Mouse (Mus musculus) sigmoid colon, adult 10 weeks (tissue): ENCODE measurements around the gene 4933421I07Rik. TPM values are rescaled to one million over a fixed set of nuclear protein-coding genes. Genes with fewer than 3 reads are reported as not detected.

Experiments
- polyA plus RNA-seq: library from polyadenylated mRNA; stranded (reverse); fragments of 350-450 nt; fragmentation: Illumina TruSeq; extraction: RNeasy Lipid Tissue Mini Kit (QIAGEN cat#74804); gene quantifications from one replicate; pipeline ENCODE4 v1.2.3, GENCODE M21; 2014; ENCODE audit warnings: low read depth, low replicate concordance

The 4933421I07Rik gene
- not detected for polyA plus RNA-seq

DNA sequence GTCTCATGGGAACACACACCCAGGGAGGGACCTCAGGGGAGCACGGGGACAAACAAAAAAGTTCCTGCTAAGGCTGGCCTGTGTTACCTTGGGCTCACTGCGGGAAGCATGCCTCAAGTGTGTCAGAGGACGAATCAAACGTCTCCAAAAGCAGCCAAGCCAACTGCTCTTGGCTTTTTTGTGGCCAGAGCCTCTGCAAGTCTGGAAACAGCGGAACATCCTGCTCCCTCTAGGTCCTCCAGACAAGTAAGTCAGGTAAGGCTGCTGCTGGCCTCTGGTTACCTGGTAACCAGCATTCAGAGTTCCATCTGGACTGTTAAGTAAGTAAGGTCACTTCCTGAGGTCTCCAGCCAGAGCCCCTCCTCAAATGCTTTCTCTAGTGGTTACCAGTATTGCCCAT lies at the start of gene 4933421I07Rik:
4933421I07Rik (minus strand) TSS at position 271 of the 400 bp plus-strand sequence.

Other genes with a start within 250 kb of the 4933421I07Rik start
- not detected for gene Vmn2r61, start 188.1 kb downstream of the 4933421I07Rik start, polyA plus RNA-seq
- 33.0 TPM for gene Zfp141, start 57.6 kb upstream of the 4933421I07Rik start, polyA plus RNA-seq
- not detected for gene Gm21028, start 130.5 kb upstream of the 4933421I07Rik start, polyA plus RNA-seq
- gene Zfp977, start 144.4 kb upstream of the 4933421I07Rik start, polyA plus RNA-seq, result 6.8 TPM
- 29.7 TPM for gene Zfp976, start 194.5 kb upstream of the 4933421I07Rik start, polyA plus RNA-seq
- gene Zfp975, start 244.6 kb upstream of the 4933421I07Rik start, polyA plus RNA-seq, result 34.6 TPM